Mouse (Mus musculus) inflammation-experienced regulatory T-cells (primary cell): Measurements from ENCODE around the gene Txnrd1. TPM values are rescaled to one million over a fixed set of nuclear protein-coding genes. Genes with fewer than 3 reads are reported as not detected.

ENCODE experiments used
- polyA plus RNA-seq, 2 experiments: library from polyadenylated mRNA; unstranded; fragments of 100-300 nt; shearing (Covaris generic); gene quantifications; one replicate each; pipeline ENCODE4 v1.2.1; 2017

Gene Txnrd1
- polyA plus RNA-seq, result 10 to 100 TPM; 54.0 to 76.4 TPM

GRCm38 (mm10) chr10:82833926-82834325, at the start of gene Txnrd1:
Txnrd1 (plus strand) TSS chr10:82833951.

GRCm38 (mm10) chr10:82866356-82866755, 32.6 kb downstream of the Txnrd1 start, which contains the start of gene Eid3:
Eid3 (plus strand) TSS chr10:82866626.

Other genes with a start within 250 kb of the Txnrd1 start
- gene 1190007I07Rik, start 210.7 kb upstream of the Txnrd1 start, polyA plus RNA-seq, result 10 to 100 TPM; 33.9 to 39.1 TPM
- gene Tdg, start 204.1 kb upstream of the Txnrd1 start, polyA plus RNA-seq, result 10 to 100 TPM; 39.3 to 39.5 TPM
- gene Glt8d2, start 143.3 kb upstream of the Txnrd1 start, polyA plus RNA-seq, result under 1 TPM; 0.59 to 0.66 TPM
- gene Hcfc2, start 137.8 kb upstream of the Txnrd1 start, polyA plus RNA-seq, result 10 to 100 TPM; 30.6 to 31.3 TPM
- gene Nfyb, start 69.8 kb upstream of the Txnrd1 start, polyA plus RNA-seq, result 10 to 100 TPM; 66.3 to 70.2 TPM
- not detected for gene Eid3, start 32.7 kb downstream of the Txnrd1 start, polyA plus RNA-seq
- 1 to 10 TPM in 1 of 2 experiments, under 1 TPM in 1; 0.19 to 1.1 TPM for gene Chst11, start 151.5 kb downstream of the Txnrd1 start, polyA plus RNA-seq